8 mouse cellular contexts compared by ENCODE assay signal in the genomic region with DNA sequence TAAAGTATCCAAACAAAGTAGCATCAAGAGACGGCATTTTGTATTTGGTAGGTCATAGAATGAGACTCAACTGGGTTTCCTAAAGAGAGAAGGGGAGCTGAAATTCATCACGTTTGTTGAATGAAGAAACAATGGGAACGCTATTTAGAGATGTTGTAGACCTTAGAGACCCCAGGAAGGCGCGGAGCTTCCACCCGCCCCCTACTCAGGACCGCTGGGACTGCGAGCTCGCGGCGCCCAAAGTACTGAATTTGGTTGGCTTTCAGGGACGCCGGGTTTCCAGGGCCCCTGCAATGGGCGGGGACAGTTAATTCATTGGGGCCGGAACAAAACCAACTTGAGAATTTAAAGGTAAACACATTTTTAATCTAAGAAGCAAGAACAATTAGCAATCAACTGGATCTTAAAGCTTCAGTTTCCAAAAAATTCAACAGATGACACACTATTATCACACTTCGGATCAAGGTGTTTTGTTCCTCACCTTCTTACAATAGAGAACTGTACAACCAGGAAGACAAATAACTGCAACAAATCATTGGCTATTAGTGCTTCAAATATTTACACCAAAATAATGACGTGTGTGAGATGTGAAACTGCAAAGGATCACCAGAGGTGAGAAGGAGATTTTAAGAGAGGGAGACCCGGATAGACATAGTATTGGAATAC. TPM values are rescaled to one million over a fixed set of nuclear protein-coding genes. Genes with fewer than 3 reads are reported as not detected.
A peak's percentile ranks its signal among the peaks of the same experiment; 100 is the strongest.
DNase-seq lines count a peak whose midpoint lies in the region; ATAC-seq and TF ChIP-seq lines count a peak whose summit lies in the region.

A gene (minus strand): TSS at position 236 of the 666 bp plus-strand sequence.

- H3K36me3 ChIP-seq in MEL (ENCODE audit: control insufficient read depth in 1 of 2, insufficient read depth in 2 of 2, low read length in 2 of 2): peaks cover 0 to 24% of the 10 kb centered on the region in 2 experiments; a peak in 2 of 4 replicates
- H3K36me3 ChIP-seq in forebrain, embryonic 15.5 days: peaks cover 6% of the 10 kb centered on the region; the same call in 1 of the 2 replicates
- H3K36me3 ChIP-seq in lung, embryonic 14.5 days (ENCODE audit: insufficient read depth): 0 out of 2 replicates have a peak, but pooled peaks cover 5% of the 10 kb centered on the region

- peak within 1 kb of the TSS; percentile 74 for H3K27ac ChIP-seq in MEL (ENCODE audit: control insufficient read depth, low read depth, low read length)
- peak within 1 kb of the TSS; percentile 94 for H3K27ac ChIP-seq in forebrain, embryonic 15.5 days (replicated peaks)
- peak within 1 kb of the TSS; percentile 89 for H3K27ac ChIP-seq in lung, embryonic 14.5 days (ENCODE audit: low read depth)

- WGBS in forebrain, embryonic 15.5 days: 2% methylated on average over 18 of the region's 18 CpGs
- WGBS in lung, embryonic 14.5 days: 1% methylated on average over 18 of the region's 18 CpGs

- TF ChIP-seq CTCF in MEL (IDR thresholded peaks at IDR 0.05 in 2 of 3, conservative IDR thresholded peaks at IDR 0.05 in 1 of 3; ENCODE audit: control insufficient read depth in 1 of 3, insufficient read depth in 1 of 3, low read depth in 2 of 3, low read length in 3 of 3, poor library complexity in 1 of 3, severe bottlenecking in 1 of 3): no peak
- TF ChIP-seq CTCF in lung, embryonic 14.5 days (IDR thresholded peaks at IDR 0.05; ENCODE audit: low read depth): no peak

- peaks cover 6 to 17% of the 10 kb centered on the region in 2 experiments for H3K4me1 ChIP-seq in MEL (ENCODE audit: control insufficient read depth in 1 of 2, insufficient read depth in 2 of 2, low read length in 2 of 2)
- peaks cover 25% of the 10 kb centered on the region for H3K4me1 ChIP-seq in forebrain, embryonic 15.5 days
- no peaks in the 10 kb centered on the region for H3K4me1 ChIP-seq in lung, embryonic 14.5 days (ENCODE audit: insufficient read depth)

- peak; percentile 84 for ATAC-seq in forebrain, embryonic 15.5 days (replicated peaks)
- ATAC-seq in lung, embryonic 14.5 days (ENCODE audit: insufficient read depth): peak; percentile 89

- TF ChIP-seq RAD21 in MEL (IDR thresholded peaks at IDR 0.05; ENCODE audit: low read depth, low read length): no peak; the same call in 1 of the 2 replicates

- peaks cover 2% of the 10 kb centered on the region for H3K79me2 ChIP-seq in MEL (ENCODE audit: control insufficient read depth, insufficient read depth, low read length, poor library complexity)

- H3K4me3 ChIP-seq in MEL (ENCODE audit: control insufficient read depth in 1 of 2, insufficient read depth in 1 of 2, low read depth in 2 of 2, low read length in 2 of 2): peak within 1 kb of the TSS; percentile 57 to 80
- H3K4me3 ChIP-seq in forebrain, embryonic 15.5 days: peak within 1 kb of the TSS; percentile 84
- peak within 1 kb of the TSS; percentile 63 for H3K4me3 ChIP-seq in lung, embryonic 14.5 days (ENCODE audit: low read depth, low read length)

- peak; percentile 73 to 78; a peak in 3 of 4 replicates for TF ChIP-seq POLR2A in MEL (IDR thresholded peaks at IDR 0.05; ENCODE audit: control insufficient read depth in 1 of 2, insufficient read depth in 1 of 2, low read depth in 1 of 2, low read length in 2 of 2, poor library complexity in 1 of 2)

- H3K27me3 ChIP-seq in MEL (ENCODE audit: control insufficient read depth in 1 of 2, insufficient read depth in 2 of 2, low read length in 2 of 2): no peaks in the 10 kb centered on the region
- no peaks in the 10 kb centered on the region for H3K27me3 ChIP-seq in forebrain, embryonic 15.5 days
- H3K27me3 ChIP-seq in lung, embryonic 14.5 days (ENCODE audit: insufficient read depth, low read length): no peaks in the 10 kb centered on the region

- H3K4me2 ChIP-seq in forebrain, embryonic 15.5 days (replicated peaks): peak within 1 kb of the TSS; percentile 76
- H3K4me2 ChIP-seq in lung, embryonic 14.5 days: peak within 1 kb of the TSS; percentile 78

- TF ChIP-seq EP300 in MEL (IDR thresholded peaks at IDR 0.05; ENCODE audit: low read depth in 1 of 2, low read length in 2 of 2): 0 out of 4 replicates have a peak, but pooled peaks of 1 of the 2 experiments have one; percentile 4

- peak; percentile 97 for DNase-seq in MEL (ENCODE audit: low read depth, low spot score)
- peak; percentile 65 for DNase-seq in cerebellum, adult 11 months
- peak; percentile 62 to 67 for DNase-seq in heart, postnatal 14 days
- peak; percentile 67 to 79 for DNase-seq in layer of hippocampus, adult 18-20 months (ENCODE audit: low spot score in 2 of 2)
- peak; percentile 83 for DNase-seq in lung, embryonic 14.5 days
- DNase-seq in ovary, adult 18-20 months (ENCODE audit: low spot score): peak; percentile 53
- DNase-seq in thymus, postnatal 25 days: peak; percentile 75

- peak within 1 kb of the TSS; percentile 75 for H3K9ac ChIP-seq in MEL (ENCODE audit: control insufficient read depth, low read depth, low read length, poor library complexity, severe bottlenecking)
- H3K9ac ChIP-seq in forebrain, embryonic 15.5 days (replicated peaks): peak within 1 kb of the TSS; percentile 81
- peak within 1 kb of the TSS; percentile 73 for H3K9ac ChIP-seq in lung, embryonic 14.5 days

- no peaks in the 10 kb centered on the region for H3K9me3 ChIP-seq in MEL (replicated peaks; ENCODE audit: insufficient read depth, low read length)
- H3K9me3 ChIP-seq in forebrain, embryonic 15.5 days: no peaks in the 10 kb centered on the region
- no peaks in the 10 kb centered on the region for H3K9me3 ChIP-seq in lung, embryonic 14.5 days (ENCODE audit: low read depth, low read length)

- intact Hi-C loops in heart, postnatal 14 days (cut with DNase I): no loop called here

TF ChIP-seq in MEL, 35 proteins besides CTCF, POLR2A, EP300 and RAD21 (continues in another document):
- TF ChIP-seq SMC3 (IDR thresholded peaks at IDR 0.05; ENCODE audit: low read depth, low read length): no peak
- no peak for TF ChIP-seq MAFK (IDR thresholded peaks at IDR 0.05; ENCODE audit: borderline replicate concordance, low read depth, low read length)
- TF ChIP-seq USF2 (IDR thresholded peaks at IDR 0.05; ENCODE audit: borderline replicate concordance in 1 of 2, insufficient read depth in 1 of 2, low read depth in 1 of 2, low read length in 2 of 2): no peak
- peak; percentile 96 for TF ChIP-seq SIN3A (IDR thresholded peaks at IDR 0.05; ENCODE audit: low read length)
- TF ChIP-seq MXI1 (IDR thresholded peaks at IDR 0.05; ENCODE audit: low read depth, low read length): peak; percentile 76
- TF ChIP-seq MEF2A (IDR thresholded peaks at IDR 0.05; ENCODE audit: extremely low read depth, insufficient replicate concordance, low read depth, low read length, poor library complexity, severe bottlenecking): no peak
- TF ChIP-seq UBTF (IDR thresholded peaks at IDR 0.05; ENCODE audit: borderline replicate concordance, insufficient read depth, low read depth, low read length): peak; percentile 86; the same call in 1 of the 2 replicates
- no peak for TF ChIP-seq ZKSCAN1 (IDR thresholded peaks at IDR 0.05; ENCODE audit: low read depth, low read length)
- TF ChIP-seq MAX (IDR thresholded peaks at IDR 0.05; ENCODE audit: low read length): peak; percentile 47
- TF ChIP-seq ZNF384 (IDR thresholded peaks at IDR 0.05; ENCODE audit: low read depth, low read length): no peak
- TF ChIP-seq TCF12 (IDR thresholded peaks at IDR 0.05; ENCODE audit: low read depth, low read length): peak; percentile 68
- TF ChIP-seq BHLHE40 (IDR thresholded peaks at IDR 0.05; ENCODE audit: borderline replicate concordance, low read depth, low read length): peak; percentile 19; the same call in 1 of the 2 replicates
- no peak; the same call in 1 of the 2 replicates for TF ChIP-seq POLR2AphosphoS5 (IDR thresholded peaks at IDR 0.05; ENCODE audit: borderline replicate concordance, low read depth, low read length)
- peak; percentile 17; the same call in 1 of the 2 replicates for TF ChIP-seq ETS1 (IDR thresholded peaks at IDR 0.05; ENCODE audit: low read depth, low read length)
- peak; percentile 52; the same call in 1 of the 2 replicates for TF ChIP-seq MYC (IDR thresholded peaks at IDR 0.05; ENCODE audit: low read depth, low read length)
- no peak; the same call in 1 of the 2 replicates for TF ChIP-seq GABPA (IDR thresholded peaks at IDR 0.05; ENCODE audit: low read depth, low read length)
- no peak for TF ChIP-seq GATA1 (IDR thresholded peaks at IDR 0.05; ENCODE audit: low read depth, low read length)
- TF ChIP-seq MYB (IDR thresholded peaks at IDR 0.05; ENCODE audit: low read depth, low read length): no peak
- peak; percentile 87 for TF ChIP-seq NELFE (IDR thresholded peaks at IDR 0.05; ENCODE audit: low read depth, low read length)
- peak; percentile 25; the same call in 1 of the 2 replicates for TF ChIP-seq ZMIZ1 (IDR thresholded peaks at IDR 0.05; ENCODE audit: low read depth, low read length)
- TF ChIP-seq TBP (IDR thresholded peaks at IDR 0.05; ENCODE audit: low read depth, low read length): peak; percentile 75
- TF ChIP-seq E2F4 (IDR thresholded peaks at IDR 0.05; ENCODE audit: borderline replicate concordance, low read depth, low read length): peak; percentile 17; the same call in 1 of the 2 replicates
- TF ChIP-seq POLR2AphosphoS2 (IDR thresholded peaks at IDR 0.05; ENCODE audit: low read length): peak; percentile 56; the same call in 1 of the 2 replicates
- peak; percentile 10; the same call in 1 of the 2 replicates for TF ChIP-seq KAT2A (conservative IDR thresholded peaks at IDR 0.05; ENCODE audit: low read depth, low read length)
- TF ChIP-seq RCOR1 (IDR thresholded peaks at IDR 0.05; ENCODE audit: low read depth, low read length): peak; percentile 41; the same call in 1 of the 2 replicates
- no peak for TF ChIP-seq ZC3H11A (IDR thresholded peaks at IDR 0.05; ENCODE audit: low read depth, low read length)
- peak; percentile 74 for TF ChIP-seq HCFC1 (IDR thresholded peaks at IDR 0.05; ENCODE audit: low read depth, low read length)
- TF ChIP-seq ELF1 (IDR thresholded peaks at IDR 0.05; ENCODE audit: low read depth, low read length): 0 out of 2 replicates have a peak, but pooled peaks have one; percentile 31
- TF ChIP-seq JUND (IDR thresholded peaks at IDR 0.05; ENCODE audit: low read depth, low read length): no peak
- no peak for TF ChIP-seq NRF1 (IDR thresholded peaks at IDR 0.05; ENCODE audit: insufficient read depth, low read depth, low read length, poor library complexity, severe bottlenecking)

RNA-seq across cellular contexts. Expression of the gene that starts here (rescaled TPM):
- total RNA-seq in MEL (2012; rRNA removed): 24.4 and 28.9 TPM in 2 replicates
- polyA plus RNA-seq in MEL (2012; ENCODE audit: insufficient read depth in 1 of 2, insufficient read length in 2 of 2, low read depth in 1 of 2, low replicate concordance in 2 of 2, missing spikeins in 1 of 2): 10 to 100 TPM; 20.6 to 92.0 TPM
- 64.4 and 65.6 TPM in 2 replicates for polyA plus RNA-seq in forebrain, embryonic 15.5 days (2015; fragmentation: Nextera tagmentation; extraction: Ambion mirVana)
- total RNA-seq in heart, postnatal 14 days (2021): 10 to 100 TPM; 27.7 to 29.7 TPM
- total RNA-seq in layer of hippocampus, adult 18-20 months (2021): 10 to 100 TPM; 43.7 to 45.6 TPM
- polyA plus RNA-seq in lung, embryonic 14.5 days (2014; fragmentation: Nextera tagmentation; extraction: Ambion mirVana): 18.6 and 19.7 TPM in 2 replicates

Comparison
In these comparisons a context has a peak if more than half of its experiments do, and no peak if none do; other contexts are left out.
1. Peak in every context shown above with its lines: DNase-seq, ATAC-seq, H3K4me3 ChIP-seq and H3K27ac ChIP-seq.